Comparison of ENCODE assay signal across 23 mouse cellular contexts in genomic region chr1:34834904-34835303, GRCm38 (mm10). TPM values are rescaled to one million over a fixed set of nuclear protein-coding genes. Genes with fewer than 3 reads are reported as not detected.
DNase-seq lines count a peak whose midpoint lies in the region; ATAC-seq and TF ChIP-seq lines count a peak whose summit lies in the region.
"Had no signal": no experiment of that assay in that cellular context is flagged by ENCODE, and none has a peak within 500 bp of the region (broad histone marks: within the 10 kb centered on the region; RNA-seq: fewer than 3 reads in every experiment).

No protein-coding gene starts in this region.

- TF ChIP-seq CTCF in gastrocnemius, adult 2 months (IDR thresholded peaks at IDR 0.05) = no peak
- TF ChIP-seq CTCF in lung, postnatal 0 days (IDR thresholded peaks at IDR 0.05) = no peak

- no peak for DNase-seq in gastrocnemius, adult 2 months
- DNase-seq in gastrocnemius, adult 18-20 months (ENCODE audit: low spot score) = no peak
- no peak for DNase-seq in midbrain, embryonic 11.5 days (ENCODE audit: low spot score, missing footprints)
- peak; percentile 60 for DNase-seq in lung, postnatal 0 days (ENCODE audit: low spot score)
- DNase-seq in lung, postnatal 36 days = peak; percentile 80
- DNase-seq in layer of hippocampus, adult 9-11 months = no peak
- DNase-seq: adrenal gland, adult 8-10 months; B cell, adult 2 months; cerebellum, adult 11 months; cerebellum, adult 8-10 months; cerebellum, postnatal 14 days; gastrocnemius, postnatal 36 days; heart, adult 18-20 months; heart, postnatal 10 days; heart, postnatal 4 days had no signal

- intact Hi-C loops in gastrocnemius, adult 2 months (cut with DNase I) = no loop called here

- peaks cover 40% of the 10 kb centered on the region for H3K4me1 ChIP-seq in midbrain, embryonic 13.5 days (replicated peaks)
- peaks cover 9% of the 10 kb centered on the region for H3K4me1 ChIP-seq in midbrain, embryonic 11.5 days (ENCODE audit: control insufficient read depth, insufficient read depth, low read length)
- peaks cover 20% of the 10 kb centered on the region; the same call in 1 of the 2 replicates for H3K4me1 ChIP-seq in lung, postnatal 0 days (ENCODE audit: insufficient read depth, low read depth, low read length)
- peaks cover 54% of the 10 kb centered on the region for H3K4me1 ChIP-seq in hindbrain, embryonic 13.5 days (replicated peaks)

- peaks cover 42% of the 10 kb centered on the region for H3K36me3 ChIP-seq in midbrain, embryonic 13.5 days
- peaks cover 4% of the 10 kb centered on the region for H3K36me3 ChIP-seq in midbrain, embryonic 11.5 days (ENCODE audit: control insufficient read depth, insufficient read depth, low read length)
- 0 out of 2 replicates have a peak, but pooled peaks cover 4% of the 10 kb centered on the region for H3K36me3 ChIP-seq in lung, postnatal 0 days (ENCODE audit: insufficient read depth, low read length)
- peaks cover 29% of the 10 kb centered on the region for H3K36me3 ChIP-seq in hindbrain, embryonic 13.5 days

- no peaks in the 10 kb centered on the region for H3K27me3 ChIP-seq in midbrain, embryonic 13.5 days
- no peaks in the 10 kb centered on the region for H3K27me3 ChIP-seq in midbrain, embryonic 11.5 days (ENCODE audit: control insufficient read depth, insufficient read depth, low read length)
- H3K27me3 ChIP-seq in lung, postnatal 0 days (replicated peaks; ENCODE audit: insufficient read depth, low read length) = no peaks in the 10 kb centered on the region
- H3K27me3 ChIP-seq in hindbrain, embryonic 13.5 days = no peaks in the 10 kb centered on the region
- H3K27me3 ChIP-seq: embryonic facial prominence, embryonic 12.5 days; forebrain, embryonic 15.5 days; hindbrain, embryonic 12.5 days had no signal

- 82% methylated on average over 2 of the region's 2 CpGs for WGBS in midbrain, embryonic 13.5 days
- WGBS in midbrain, embryonic 11.5 days = 88% methylated on average over 2 of the region's 2 CpGs
- WGBS in lung, postnatal 0 days = 57% methylated on average over 2 of the region's 2 CpGs
- WGBS in hindbrain, embryonic 13.5 days = 94% methylated on average over 2 of the region's 2 CpGs

- 0 out of 2 replicates have a peak overlapping the region, but pooled peaks have one; percentile 3 for H3K9ac ChIP-seq in midbrain, embryonic 13.5 days (replicated peaks)
- no peak overlapping the region for H3K9ac ChIP-seq in midbrain, embryonic 11.5 days (ENCODE audit: low read length)
- no peak overlapping the region for H3K9ac ChIP-seq in lung, postnatal 0 days (replicated peaks; ENCODE audit: low read depth)
- H3K9ac ChIP-seq in hindbrain, embryonic 13.5 days = no peak overlapping the region
- H3K9ac ChIP-seq: embryonic facial prominence, embryonic 12.5 days; forebrain, embryonic 15.5 days; hindbrain, embryonic 12.5 days had no signal

- ATAC-seq in midbrain, embryonic 13.5 days = no peak
- ATAC-seq in midbrain, embryonic 11.5 days (ENCODE audit: low FRiP score) = no peak
- peak; percentile 74 for ATAC-seq in lung, postnatal 0 days
- ATAC-seq in hindbrain, embryonic 13.5 days (ENCODE audit: low FRiP score) = no peak
- ATAC-seq: CD4-positive, CD25-positive, alpha-beta regulatory T cell, adult 4 months; forebrain, embryonic 15.5 days had no signal

- H3K27ac ChIP-seq in gastrocnemius, adult 2 months = peak overlapping the region; percentile 46
- H3K27ac ChIP-seq in midbrain, embryonic 13.5 days = no peak overlapping the region
- no peak overlapping the region for H3K27ac ChIP-seq in midbrain, embryonic 11.5 days (ENCODE audit: low read depth, low read length)
- H3K27ac ChIP-seq in lung, postnatal 0 days (ENCODE audit: low read length) = no peak overlapping the region
- no peak overlapping the region for H3K27ac ChIP-seq in hindbrain, embryonic 13.5 days
- H3K27ac ChIP-seq: embryonic facial prominence, embryonic 12.5 days; forebrain, embryonic 15.5 days; heart, embryonic 10.5 days; hindbrain, embryonic 12.5 days had no signal

- H3K4me3 ChIP-seq in gastrocnemius, adult 2 months = no peak overlapping the region
- H3K4me3 ChIP-seq in midbrain, embryonic 13.5 days (replicated peaks) = no peak overlapping the region
- H3K4me3 ChIP-seq in midbrain, embryonic 11.5 days (ENCODE audit: low read depth, low read length) = no peak overlapping the region
- H3K4me3 ChIP-seq in lung, postnatal 0 days (ENCODE audit: low read depth, low read length) = no peak overlapping the region
- no peak overlapping the region for H3K4me3 ChIP-seq in hindbrain, embryonic 13.5 days
- H3K4me3 ChIP-seq: embryonic facial prominence, embryonic 12.5 days; forebrain, embryonic 15.5 days; heart, embryonic 10.5 days; hindbrain, embryonic 12.5 days had no signal

- TF ChIP-seq EP300 in lung, postnatal 0 days (IDR thresholded peaks at IDR 0.05) = no peak

- H3K9me3 ChIP-seq in midbrain, embryonic 13.5 days = no peaks in the 10 kb centered on the region
- H3K9me3 ChIP-seq in midbrain, embryonic 11.5 days (ENCODE audit: control insufficient read depth, low read length) = no peaks in the 10 kb centered on the region
- no peaks in the 10 kb centered on the region for H3K9me3 ChIP-seq in lung, postnatal 0 days (ENCODE audit: low read length)
- no peaks in the 10 kb centered on the region for H3K9me3 ChIP-seq in hindbrain, embryonic 13.5 days
- H3K9me3 ChIP-seq: embryonic facial prominence, embryonic 12.5 days; forebrain, embryonic 15.5 days; G1E; heart, embryonic 10.5 days; hindbrain, embryonic 12.5 days had no signal

- no peak overlapping the region for H3K4me2 ChIP-seq in midbrain, embryonic 13.5 days (replicated peaks)
- H3K4me2 ChIP-seq in midbrain, embryonic 11.5 days = no peak overlapping the region
- no peak overlapping the region for H3K4me2 ChIP-seq in lung, postnatal 0 days (replicated peaks; ENCODE audit: low read depth, low read length)
- no peak overlapping the region for H3K4me2 ChIP-seq in hindbrain, embryonic 13.5 days
- H3K4me2 ChIP-seq: embryonic facial prominence, embryonic 12.5 days; forebrain, embryonic 15.5 days; hindbrain, embryonic 12.5 days had no signal

RNA-seq across cellular contexts. Expression of gene Fam168b, which starts 8.0 kb away (rescaled TPM):
- total RNA-seq in gastrocnemius, adult 2 months (2021) = 10 to 100 TPM; 28.6 to 35.0 TPM
- 10 to 100 TPM; 23.9 to 31.3 TPM for total RNA-seq in gastrocnemius, adult 18-20 months (2021)
- 131 and 143 TPM in 2 replicates for polyA plus RNA-seq in midbrain, embryonic 13.5 days (2015; fragmentation: Nextera tagmentation; extraction: Ambion mirVana)
- polyA plus RNA-seq in midbrain, embryonic 11.5 days (2014; fragmentation: Nextera tagmentation; extraction: Ambion mirVana) = 104 and 114 TPM in 2 replicates
- 29.3 and 31.8 TPM in 2 replicates for polyA plus RNA-seq in lung, postnatal 0 days (2015; fragmentation: Nextera tagmentation; extraction: Ambion mirVana)
- 124 and 127 TPM in 2 replicates for polyA plus RNA-seq in hindbrain, embryonic 13.5 days (2015; fragmentation: Nextera tagmentation; extraction: Ambion mirVana)

RNA-seq across cellular contexts. Expression of gene Plekhb2, which starts 14.9 kb away (rescaled TPM):
- total RNA-seq in gastrocnemius, adult 2 months (2021) = 10 to 100 TPM; 53.4 to 58.3 TPM
- total RNA-seq in gastrocnemius, adult 18-20 months (2021) = 10 to 100 TPM; 49.8 to 62.4 TPM
- 59.4 and 62.7 TPM in 2 replicates for polyA plus RNA-seq in midbrain, embryonic 13.5 days (2015; fragmentation: Nextera tagmentation; extraction: Ambion mirVana)
- polyA plus RNA-seq in midbrain, embryonic 11.5 days (2014; fragmentation: Nextera tagmentation; extraction: Ambion mirVana) = 52.5 and 56.3 TPM in 2 replicates
- 71.1 and 79.8 TPM in 2 replicates for polyA plus RNA-seq in lung, postnatal 0 days (2015; fragmentation: Nextera tagmentation; extraction: Ambion mirVana)
- 68.7 and 71.8 TPM in 2 replicates for polyA plus RNA-seq in hindbrain, embryonic 13.5 days (2015; fragmentation: Nextera tagmentation; extraction: Ambion mirVana)

Comparison
In these comparisons a context has a peak if more than half of its experiments do, and no peak if none do; other contexts are left out.
1. DNase-seq: peak in lung, postnatal 0 days (single experiment) and lung, postnatal 36 days (single experiment); none in gastrocnemius, adult 2 months (single experiment), gastrocnemius, adult 18-20 months (single experiment), midbrain, embryonic 11.5 days (single experiment) and layer of hippocampus, adult 9-11 months (single experiment).